Mouse (Mus musculus) heart, adult 18-20 months (tissue): ENCODE data around the gene H6pd. TPM values are rescaled to one million over a fixed set of nuclear protein-coding genes. Genes with fewer than 3 reads are reported as not detected.

Experiments used
- DNase-seq, 2 experiments: peaks; one replicate each; pipeline ENCODE4 v3.0.0; 2021 to 2022; ENCODE audit warnings: mixed read lengths in 1 of 2
- total RNA-seq, 2 experiments: library from RNA; stranded (reverse); gene quantifications; 2 replicates each; pipeline ENCODE4 v1.2.3; 2021

H6pd gene
- total RNA-seq, 2 experiments from 2014 or later: 35.4 to 48.7 TPM

DNA sequence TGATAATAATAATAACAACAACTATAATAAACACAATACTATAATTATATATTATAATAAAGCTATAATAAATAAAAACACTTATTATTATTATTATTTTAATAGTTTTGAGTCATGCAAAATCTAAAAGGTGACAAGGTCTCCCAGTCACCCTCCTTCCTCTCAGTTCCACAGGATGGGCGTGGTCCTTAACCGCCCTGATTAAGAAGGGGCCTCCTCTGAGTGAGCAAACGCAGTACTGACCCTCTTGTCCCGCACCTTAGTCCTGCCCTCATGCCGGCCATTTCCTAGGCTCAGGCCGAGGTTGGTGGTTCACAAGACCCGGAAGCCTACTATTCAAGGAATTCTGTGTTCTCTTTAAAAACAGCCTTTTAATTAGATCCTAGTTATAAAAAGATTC is 14.7 kb upstream of the H6pd start:
- no peak for DNase-seq

DNA sequence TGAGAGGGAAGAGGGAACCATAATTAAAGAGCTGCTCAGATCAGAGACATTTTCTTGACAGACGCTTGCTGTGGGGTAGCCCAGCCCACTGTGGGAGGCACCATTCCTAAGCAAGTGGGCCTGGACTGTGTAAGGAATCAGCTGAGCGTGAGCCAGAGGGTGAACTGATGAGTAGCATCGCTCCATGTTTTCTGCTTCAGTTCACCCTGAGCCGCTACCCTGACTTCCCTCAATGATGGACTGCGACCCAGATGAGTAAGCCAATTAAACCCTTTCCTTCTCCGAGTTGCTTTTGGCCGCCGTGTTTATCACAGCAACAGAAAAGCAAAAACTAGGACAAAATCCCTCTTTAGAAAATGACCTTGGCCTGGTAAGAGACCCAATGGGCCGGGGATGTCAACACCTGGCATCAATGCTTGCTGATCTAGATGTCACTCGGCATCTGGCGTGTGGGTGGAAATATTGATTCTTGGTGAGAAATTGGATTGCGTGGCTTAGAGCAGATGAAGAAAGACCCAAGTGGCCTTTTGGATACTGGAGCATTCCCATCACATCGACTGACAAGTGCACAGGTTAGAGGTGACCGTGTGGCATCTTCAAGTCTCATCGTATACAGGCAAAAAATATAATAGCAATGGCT is 11.0 kb upstream of the H6pd start:
- DNase-seq: no peak

DNA sequence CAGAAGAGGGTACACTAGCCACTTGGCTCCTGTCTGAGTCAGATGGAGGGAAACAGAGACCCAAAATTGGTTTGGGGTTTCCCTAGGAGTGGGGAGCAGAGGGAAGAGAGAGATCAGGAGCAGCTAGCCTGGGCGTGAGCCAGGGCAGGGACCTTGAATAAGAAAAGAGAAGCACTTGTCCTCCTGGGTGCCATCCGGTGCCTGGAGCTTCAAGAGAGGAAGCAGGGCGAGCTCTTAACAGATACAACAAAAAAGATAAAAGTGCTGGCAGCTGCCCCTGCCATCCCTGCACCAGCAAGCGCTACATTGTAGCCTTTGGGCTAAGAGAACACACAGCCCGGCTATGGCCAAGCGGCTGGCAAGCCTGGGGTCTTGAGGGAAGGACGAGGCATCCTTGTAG is 6.6 kb upstream of the H6pd start:
- DNase-seq: no peak

DNA sequence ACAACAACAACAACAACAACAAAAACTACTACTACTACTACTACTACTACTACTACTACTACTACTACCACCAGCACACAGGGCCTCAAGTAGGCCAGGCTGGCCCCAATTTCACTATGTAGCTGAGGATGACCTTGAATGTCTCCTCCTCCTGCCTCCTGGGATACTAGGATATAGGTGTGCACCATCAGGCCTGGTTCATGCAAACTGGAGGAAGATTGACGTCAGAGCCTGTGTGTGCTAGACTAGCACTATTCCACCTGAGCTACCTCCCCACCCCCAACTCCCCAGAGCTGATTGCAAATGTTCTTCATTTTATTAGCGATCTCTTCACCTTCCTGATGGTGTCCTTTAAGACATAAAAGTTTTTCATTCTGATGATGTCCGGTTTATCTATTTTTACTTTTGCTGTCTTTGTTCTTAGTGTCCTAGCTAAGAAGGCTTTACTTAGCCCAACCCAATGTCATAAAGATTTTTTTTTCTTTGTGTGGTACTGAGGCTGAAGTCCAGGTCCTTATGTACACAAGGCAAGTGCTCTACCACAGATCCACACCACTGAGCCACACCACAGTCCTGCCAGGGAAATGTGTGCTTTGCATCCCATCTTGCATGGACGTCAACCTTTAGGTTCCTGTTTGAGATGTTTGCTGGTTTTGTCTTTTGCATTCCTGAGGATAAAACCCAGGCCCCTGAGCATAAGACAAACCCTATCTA is 5.7 kb upstream of the H6pd start:
- DNase-seq: no peak

DNA sequence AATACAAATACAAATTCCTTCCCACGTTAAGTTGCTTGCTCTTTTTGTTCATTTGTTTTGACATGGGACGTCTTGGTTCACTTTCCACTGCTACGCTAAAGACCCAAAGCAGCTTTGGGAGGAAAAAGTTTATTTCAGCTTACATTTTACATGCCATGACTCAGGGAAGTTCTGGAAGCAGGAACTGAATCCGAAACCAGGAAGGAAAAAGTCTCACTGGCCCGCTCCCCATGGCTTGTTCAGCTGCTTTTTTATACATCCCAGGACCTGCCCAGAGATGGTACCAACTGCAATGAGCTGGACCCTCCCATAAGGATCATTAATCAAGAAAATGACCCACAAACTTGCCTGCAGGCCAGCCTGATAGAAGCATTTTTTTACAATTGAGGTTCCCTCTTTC is 5.0 kb upstream of the H6pd start:
- no peak for DNase-seq

DNA sequence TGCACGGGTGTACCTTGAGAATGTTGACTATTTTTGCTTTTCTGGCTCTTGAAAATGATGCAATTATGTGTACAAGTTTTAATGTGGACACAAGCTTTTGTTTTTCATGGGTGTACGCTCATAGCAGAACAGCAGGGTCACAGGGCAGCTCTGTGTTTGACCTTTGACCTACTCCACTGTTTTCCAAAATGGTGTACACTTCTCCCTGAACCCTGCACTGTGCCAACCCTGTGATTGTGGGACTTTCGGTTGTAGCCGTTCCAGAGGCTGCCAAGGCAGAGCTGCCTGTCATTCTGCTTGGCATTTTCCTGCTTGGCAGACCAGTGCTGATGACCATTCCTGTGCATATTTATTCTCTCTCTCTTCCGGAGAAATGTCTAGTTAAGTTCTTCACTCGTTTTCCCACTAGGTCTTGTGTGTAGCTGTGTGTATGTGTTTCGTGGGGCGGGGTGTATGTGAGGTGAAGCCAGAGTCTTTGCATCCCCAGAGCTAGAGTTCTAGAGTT is 4.4 kb upstream of the H6pd start:
- no peak for DNase-seq

DNA sequence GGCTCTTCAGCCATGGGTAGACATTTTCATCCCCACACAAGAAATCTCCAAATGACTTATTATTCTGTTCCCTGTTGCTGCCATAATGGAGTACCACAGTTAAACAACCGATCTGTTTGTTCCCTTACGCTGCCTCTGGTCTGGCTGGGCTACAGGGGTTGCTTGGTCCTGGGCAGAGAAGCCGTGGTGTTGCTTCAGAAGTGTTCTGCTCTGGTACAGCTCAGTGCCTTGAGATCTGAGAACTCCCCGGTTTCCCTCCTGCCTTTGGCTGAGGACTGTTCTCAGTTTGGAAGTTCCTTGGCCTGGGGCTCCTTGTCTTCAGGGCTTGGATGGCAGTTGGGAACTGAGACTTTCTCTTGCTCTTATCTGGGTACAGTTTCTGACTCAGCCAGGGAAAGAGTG is 3.5 kb upstream of the H6pd start:
- no peak for DNase-seq

DNA sequence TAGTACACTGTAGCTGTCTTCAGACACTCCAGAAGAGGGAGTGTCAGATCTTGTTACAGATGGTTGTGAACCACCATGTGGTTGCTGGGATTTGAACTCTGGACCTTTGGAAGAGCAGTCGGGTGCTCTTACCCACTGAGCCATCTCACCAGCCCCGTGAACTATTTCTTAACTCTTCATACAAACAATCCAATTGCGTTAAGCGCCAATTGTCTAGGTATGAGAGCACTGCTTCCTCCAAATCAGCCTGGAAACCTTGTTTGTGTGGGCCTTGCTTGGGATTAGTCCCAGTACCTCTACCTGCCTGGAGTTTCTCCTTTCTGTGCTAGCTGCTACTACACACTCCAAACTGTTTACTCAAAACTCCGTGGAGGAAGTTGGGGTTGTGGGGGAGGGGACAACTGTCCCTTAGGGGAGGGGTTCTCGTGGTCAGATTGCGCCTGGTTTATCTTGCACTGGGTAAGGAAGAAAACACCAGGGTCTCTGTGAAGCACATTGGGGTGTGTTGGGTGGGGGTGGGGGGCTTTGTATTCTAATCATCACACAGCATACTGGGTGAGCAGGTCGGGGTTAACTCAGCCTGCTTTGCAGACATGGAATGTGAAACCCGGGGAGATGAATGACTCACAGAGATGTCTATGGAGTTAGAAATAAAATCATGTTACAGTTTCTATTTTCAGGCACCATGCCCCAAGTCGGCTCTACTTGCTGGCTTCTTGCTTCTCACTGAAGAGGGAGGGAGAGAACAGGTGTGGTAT is 2.9 kb upstream of the H6pd start:
- DNase-seq: no peak

DNA sequence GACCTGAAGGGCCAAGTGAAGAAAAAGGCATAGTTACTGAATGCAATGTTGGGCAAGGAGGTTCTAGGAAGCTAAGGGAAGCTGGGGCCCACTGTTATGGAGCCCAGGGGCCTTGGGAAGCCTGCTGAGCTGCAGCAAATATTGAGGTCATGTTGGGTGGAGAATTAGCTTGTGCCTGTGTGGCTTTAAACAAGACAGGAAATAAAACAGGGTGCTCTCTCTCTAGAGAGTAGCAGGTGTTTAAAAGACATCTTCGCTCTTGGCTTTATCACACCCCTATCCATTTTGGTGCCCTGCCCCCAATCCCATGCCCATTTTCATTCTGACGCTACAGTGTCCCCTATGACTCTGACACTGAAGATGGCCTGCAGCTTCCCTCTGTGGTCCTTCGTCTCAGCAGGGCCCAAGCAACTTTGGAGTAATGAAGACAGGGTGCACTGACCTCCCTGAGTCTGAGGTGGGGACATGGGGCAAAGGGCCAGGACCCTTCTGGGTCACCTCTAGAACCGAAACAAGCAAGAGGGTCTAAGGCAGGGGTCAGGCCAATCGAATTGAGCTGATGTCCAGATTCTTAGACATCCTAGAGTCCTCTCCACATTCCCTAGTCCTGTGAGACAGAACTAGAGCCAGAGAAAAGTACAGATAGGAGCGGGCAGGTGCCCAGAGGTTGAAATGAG is 1.4 kb upstream of the H6pd start:
- no peak for DNase-seq

DNA sequence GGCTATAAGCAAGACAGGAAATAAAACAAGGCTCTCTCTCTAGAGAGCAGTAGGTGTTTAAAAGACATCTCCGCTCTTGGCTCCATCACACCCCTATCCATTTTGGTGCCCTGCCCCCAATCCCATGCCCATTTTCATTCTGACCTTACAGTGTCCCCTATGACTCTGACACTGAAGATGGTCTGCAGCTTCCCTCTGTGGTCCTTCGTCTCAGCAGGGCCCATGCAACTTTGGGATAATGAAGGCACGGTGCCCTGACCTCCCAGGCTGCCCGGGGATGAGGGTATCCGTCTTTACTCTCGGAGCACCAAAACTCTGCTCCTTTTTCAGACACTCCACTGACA is 736 bp upstream of the H6pd start:
- no peak for DNase-seq

DNA sequence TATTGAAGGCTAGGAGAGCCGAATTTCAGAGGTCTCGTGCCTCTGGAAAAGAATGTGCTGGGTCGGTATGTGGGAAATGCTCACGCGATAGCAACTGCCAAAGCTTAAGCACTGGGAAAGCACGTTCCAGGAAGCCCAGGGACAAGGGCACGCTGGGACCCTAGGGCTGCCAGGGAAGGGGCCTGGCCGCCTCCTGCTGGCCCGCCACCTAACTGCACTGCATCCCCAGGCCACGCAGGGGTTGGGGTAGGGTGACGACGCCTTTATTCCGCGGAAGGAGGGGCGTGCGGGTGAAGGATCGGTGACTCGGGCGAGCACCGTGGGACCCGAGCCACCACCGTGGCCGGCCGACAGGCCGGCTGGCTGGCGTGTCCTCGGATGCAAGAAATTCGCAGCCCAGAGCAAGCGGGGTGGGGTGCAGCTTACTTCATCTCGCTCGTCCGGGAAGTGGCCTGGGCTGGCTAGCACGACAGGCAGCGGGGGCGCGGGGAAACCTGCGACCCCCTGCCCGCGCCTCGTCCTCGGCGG is 434 bp downstream of the H6pd start:
- DNase-seq: peak; percentile 88 to 91

DNA sequence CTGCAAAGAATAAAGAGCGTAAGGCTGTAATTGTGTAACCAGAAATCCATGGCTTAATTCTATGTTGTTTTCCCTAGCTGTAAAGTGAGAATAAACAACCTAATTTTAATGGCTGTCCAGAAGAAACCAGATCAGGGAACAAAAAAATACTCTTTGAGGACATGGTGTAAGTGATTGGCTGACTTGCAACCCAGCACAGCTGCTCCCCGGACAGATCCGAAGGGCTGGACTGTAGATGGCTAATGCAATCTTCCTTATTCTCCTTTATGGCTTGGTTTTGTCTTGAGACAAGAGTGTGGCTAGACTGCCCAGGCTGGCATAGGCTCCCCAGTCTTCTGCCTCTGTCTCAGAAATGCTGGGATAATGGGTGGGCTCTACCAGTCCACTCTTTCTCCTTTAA is 1.4 kb downstream of the H6pd start:
- DNase-seq: no peak

DNA sequence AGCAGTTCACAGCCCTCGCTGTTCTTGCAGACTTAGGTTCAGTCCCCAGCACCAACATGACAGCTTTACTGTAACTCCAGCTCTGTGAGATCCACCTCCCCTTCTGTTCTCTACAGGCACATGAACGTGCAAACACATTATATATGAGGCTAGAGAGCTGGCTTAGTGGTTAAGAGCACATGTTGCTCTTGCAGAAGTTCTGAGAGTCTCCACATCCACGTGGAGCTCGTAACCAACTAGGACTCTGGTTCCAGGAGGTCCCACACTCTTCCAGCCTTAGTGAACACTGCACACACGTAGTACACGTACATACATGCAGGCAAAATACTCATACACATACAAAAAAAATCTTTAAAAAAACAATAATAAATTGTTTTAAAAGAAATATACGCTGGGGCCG is 1.8 kb downstream of the H6pd start:
- DNase-seq: no peak

DNA sequence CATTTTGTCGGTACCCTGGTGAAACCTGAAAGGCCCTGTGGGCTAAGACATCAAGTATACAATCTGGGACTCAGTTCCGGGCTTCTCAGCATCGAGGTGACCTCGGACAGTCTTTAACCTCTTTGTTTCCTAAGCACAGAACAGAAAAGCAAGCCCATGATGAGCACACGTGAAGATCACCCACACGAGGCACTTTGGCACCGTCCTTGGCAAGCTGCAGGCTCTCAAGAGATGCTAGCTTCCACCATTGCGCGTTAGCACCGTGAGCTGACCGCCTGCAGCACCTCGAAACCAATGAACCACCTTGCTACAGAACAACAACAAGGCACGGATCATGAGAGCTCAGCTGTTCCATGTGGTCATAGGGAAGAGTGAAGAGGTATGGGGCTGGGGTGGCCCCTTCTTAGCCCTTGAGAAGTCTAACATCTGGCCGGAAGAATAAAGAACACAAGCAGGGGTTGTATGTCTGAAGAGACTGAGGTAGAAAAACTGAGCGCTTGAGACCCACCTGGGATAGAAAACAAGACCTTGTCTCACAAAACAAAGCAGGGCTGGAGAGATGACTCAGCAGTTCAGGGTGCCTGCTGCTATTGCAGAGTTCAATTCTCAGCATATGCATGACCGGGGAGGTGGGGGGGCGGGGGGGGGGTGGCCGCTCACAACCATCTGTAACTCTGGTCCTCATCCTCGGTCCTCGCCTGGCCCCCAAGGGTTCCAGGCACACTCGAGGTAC is 2.5 kb downstream of the H6pd start:
- DNase-seq: peak in 1 of 2 experiments; percentile 20

DNA sequence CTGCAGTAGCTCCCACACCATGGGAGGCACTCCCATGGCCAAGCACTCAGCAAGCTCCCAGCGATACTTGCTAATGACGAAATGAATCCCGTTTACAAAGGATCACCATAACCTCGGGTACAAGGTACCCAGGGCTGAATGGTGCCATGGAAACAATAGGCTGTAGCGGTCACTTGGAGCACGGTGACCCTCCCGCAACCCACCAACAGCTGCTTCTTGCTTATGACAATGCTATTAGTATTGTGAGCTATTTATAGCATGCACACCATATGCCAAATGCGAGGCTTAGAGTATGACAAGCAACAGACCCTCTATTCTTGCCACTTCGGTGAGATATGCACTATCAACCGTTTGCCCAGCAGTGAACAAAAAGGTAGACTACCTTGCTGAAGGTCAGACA is 3.6 kb downstream of the H6pd start:
- peak in 1 of 2 experiments; percentile 29 for DNase-seq

DNA sequence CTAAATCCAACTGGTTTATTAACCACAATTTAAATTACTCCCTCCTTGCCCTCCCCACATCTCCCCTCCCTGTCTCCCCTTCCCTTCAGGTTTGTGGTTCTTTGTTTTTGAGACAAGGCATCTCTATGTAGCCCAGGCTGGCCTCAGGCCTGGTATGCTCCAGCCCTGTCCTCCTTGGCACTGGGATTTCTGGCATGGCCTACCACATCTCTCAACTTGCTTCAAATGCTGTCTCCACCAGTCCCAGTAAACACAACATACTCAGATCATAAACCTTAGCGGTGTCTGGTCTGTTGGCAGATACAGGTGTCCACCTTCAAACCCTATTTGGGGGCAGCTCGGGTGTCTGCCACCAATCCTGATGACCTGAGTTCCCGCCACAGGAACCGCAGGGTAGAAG is 5.2 kb downstream of the H6pd start:
- DNase-seq: peak in 1 of 2 experiments; percentile 36

DNA sequence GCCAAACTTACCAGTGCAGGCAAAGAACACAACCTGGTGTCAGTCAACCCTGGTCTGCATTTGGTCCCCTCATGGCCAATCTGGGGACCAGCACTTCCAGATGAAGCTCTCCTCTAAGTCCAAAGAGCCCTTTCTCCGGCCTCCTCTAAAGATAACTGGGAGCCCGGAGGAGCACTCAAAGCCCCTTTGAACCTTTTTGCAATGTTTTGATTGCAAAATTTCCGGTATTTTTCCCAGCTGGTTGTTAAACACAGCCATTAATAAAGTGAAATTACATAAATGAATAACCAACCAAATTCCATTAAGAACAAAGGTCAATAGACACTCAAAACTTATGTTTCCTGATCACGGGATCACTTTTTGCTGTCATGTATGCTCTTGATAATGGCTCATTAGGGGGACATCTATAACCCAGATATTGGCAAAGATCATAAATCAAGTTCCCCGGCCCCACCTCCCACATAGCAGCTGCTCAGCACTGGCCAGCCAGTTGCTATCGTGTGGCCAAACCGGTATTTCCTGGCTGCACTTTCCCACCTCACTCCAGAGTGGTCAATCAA is 5.7 kb downstream of the H6pd start:
- DNase-seq: peak; percentile 62 to 65

DNA sequence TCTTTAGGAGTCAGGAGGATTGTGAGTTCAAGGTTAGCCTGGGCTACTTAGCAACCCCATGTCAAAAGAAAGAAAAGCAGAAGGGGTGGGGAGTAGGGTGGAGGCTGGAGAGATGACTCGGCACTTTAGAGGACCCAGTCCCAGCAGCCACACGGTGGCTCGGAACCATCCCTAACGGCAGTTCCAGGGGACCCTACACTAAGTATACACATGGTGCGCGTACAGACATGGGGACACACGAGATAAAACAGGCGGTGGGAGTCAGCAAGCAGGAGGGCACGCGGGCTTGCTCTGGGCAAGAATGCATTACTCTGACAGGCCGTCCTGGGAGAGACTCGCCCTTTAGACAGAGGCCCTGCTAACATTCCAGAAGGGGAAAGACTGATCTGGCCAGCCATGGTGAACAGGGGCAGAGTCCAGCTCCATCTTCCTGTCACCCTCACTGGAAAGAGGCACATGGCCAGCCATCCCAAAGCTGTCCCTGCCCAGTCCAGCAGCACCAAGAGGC is 6.7 kb downstream of the H6pd start:
- peak; percentile 56 to 62 for DNase-seq

DNA sequence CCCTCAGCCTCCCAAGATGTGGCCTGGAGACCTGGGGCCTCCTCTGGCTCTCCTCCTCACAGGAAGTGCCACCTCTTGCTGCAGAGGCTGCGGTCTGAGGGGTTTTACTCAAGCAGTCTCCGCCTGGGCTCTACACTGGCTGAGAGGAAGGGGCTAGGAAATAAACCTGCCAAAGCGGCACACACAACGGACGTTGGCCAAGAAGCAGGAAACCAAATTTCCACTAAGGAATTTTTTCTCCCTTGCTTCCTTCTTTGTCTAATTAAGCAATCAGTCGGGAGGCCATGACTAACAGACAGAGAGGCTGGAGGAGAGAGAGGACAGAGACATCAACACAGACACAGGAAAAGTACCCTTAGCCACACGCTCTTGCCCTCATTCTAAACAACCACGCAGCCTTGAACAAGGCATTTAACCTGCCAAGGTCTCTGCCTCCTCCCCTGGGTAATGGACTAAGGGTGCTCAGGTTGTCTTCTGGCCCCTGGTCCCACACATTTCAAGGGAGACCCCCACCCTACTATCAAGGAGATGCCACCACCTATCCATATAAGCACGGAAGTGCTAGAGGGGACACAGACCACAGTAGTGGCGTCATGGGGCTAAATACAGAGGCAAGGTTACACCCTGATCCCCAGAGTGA is 7.5 kb downstream of the H6pd start:
- peak in 1 of 2 experiments; percentile 47 for DNase-seq

DNA sequence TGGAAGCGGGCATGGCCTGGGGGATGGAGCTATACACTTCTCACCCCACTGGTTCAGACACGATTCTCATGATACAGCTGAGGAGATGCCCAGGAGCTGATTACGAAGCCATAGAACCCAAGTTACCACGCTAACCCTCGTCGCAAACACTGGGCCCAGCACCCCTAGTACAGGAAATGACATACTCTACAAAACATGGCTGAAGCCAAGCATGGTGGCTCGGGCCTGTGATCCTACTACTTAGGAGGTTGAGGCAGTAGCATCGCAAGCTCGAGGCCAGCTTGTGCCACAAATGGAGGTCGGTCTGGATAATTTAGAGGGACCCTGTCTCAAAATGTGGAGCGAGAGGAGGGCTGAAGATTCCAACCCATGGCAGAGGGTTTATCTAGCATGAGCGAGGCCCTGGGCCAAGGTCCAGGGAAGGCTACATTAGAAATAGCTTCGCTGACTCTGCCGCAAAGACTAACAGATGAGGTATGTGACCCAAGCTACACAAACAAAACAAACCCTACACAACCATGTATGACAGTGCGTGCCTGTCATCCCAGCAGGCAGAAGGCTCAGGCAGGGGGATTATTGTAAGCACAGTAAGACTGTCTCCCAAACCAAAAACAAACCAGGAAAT is 8.8 kb downstream of the H6pd start:
- DNase-seq: peak in 1 of 2 experiments; percentile 45
